Mouse (Mus musculus): ENCODE data around the gene Cep89. TPM values are rescaled to one million over a fixed set of nuclear protein-coding genes. Genes with fewer than 3 reads are reported as not detected.

Gene Cep89
- polyA plus RNA-seq, 1 experiment from 2014 or later: 52.3 TPM

- Histone ChIP-seq H3K4me1 (no peaks in the 10 kb centered on the region), H3K27me3 (no peaks in the 10 kb centered on the region), H3K9me3 (replicated peaks) (no peaks in the 10 kb centered on the region), H3K4me3 (no peak overlapping the region), H3K27ac (no peak overlapping the region), H3K4me2 (no peak overlapping the region), H3K9ac (no peak overlapping the region), H3K36me3 (ENCODE audit: poor library complexity, severe bottlenecking) (no peaks in the 10 kb centered on the region)
- WGBS: 84% methylated on average over 4 of the region's 4 CpGs
- ATAC-seq: no peak
Measured at GRCm38 (mm10) chr7:35456091-35456814, 59.4 kb downstream of the Cep89 start.

- no peak overlapping the region for H3K4me2 ChIP-seq
- 85% methylated on average over 4 of the region's 4 CpGs for WGBS
- H3K9ac ChIP-seq: no peak overlapping the region
- H3K4me1 ChIP-seq: no peaks in the 10 kb centered on the region
- no peak overlapping the region for H3K4me3 ChIP-seq
- no peak for ATAC-seq
- no peak overlapping the region for H3K27ac ChIP-seq
- H3K36me3 ChIP-seq (ENCODE audit: poor library complexity, severe bottlenecking): no peaks in the 10 kb centered on the region
- no peaks in the 10 kb centered on the region for H3K27me3 ChIP-seq
- no peaks in the 10 kb centered on the region for H3K9me3 ChIP-seq (replicated peaks)
Measured at GRCm38 (mm10) chr7:35460971-35461370, 64.1 kb downstream of the Cep89 start.

- Histone ChIP-seq H3K27ac (no peak overlapping the region), H3K4me2 (no peak overlapping the region), H3K36me3 (ENCODE audit: poor library complexity, severe bottlenecking) (no peaks in the 10 kb centered on the region), H3K4me1 (no peaks in the 10 kb centered on the region), H3K9ac (no peak overlapping the region), H3K27me3 (no peaks in the 10 kb centered on the region), H3K4me3 (no peak overlapping the region), H3K9me3 (replicated peaks) (no peaks in the 10 kb centered on the region)
- ATAC-seq: no peak
- 97% methylated on average over 5 of the region's 5 CpGs for WGBS
Measured at GRCm38 (mm10) chr7:35465027-35465426, 68.2 kb downstream of the Cep89 start.

GRCm38 (mm10) chr7:35467856-35468255, 71.0 kb downstream of the Cep89 start:
- Histone ChIP-seq H3K4me2 (no peak overlapping the region), H3K9me3 (replicated peaks) (no peaks in the 10 kb centered on the region), H3K27ac (no peak overlapping the region), H3K27me3 (no peaks in the 10 kb centered on the region), H3K36me3 (ENCODE audit: poor library complexity, severe bottlenecking) (no peaks in the 10 kb centered on the region), H3K9ac (no peak overlapping the region), H3K4me1 (no peaks in the 10 kb centered on the region), H3K4me3 (no peak overlapping the region)
- no peak for ATAC-seq
- WGBS: 77% methylated on average over 2 of the region's 2 CpGs

- Histone ChIP-seq H3K9me3 (replicated peaks) (no peaks in the 10 kb centered on the region), H3K27me3 (no peaks in the 10 kb centered on the region), H3K4me2 (no peak overlapping the region), H3K27ac (no peak overlapping the region), H3K36me3 (ENCODE audit: poor library complexity, severe bottlenecking) (no peaks in the 10 kb centered on the region), H3K9ac (no peak overlapping the region), H3K4me3 (no peak overlapping the region), H3K4me1 (no peaks in the 10 kb centered on the region)
- no peak for ATAC-seq
- WGBS: 56% methylated on average over 4 of the region's 4 CpGs
Measured at GRCm38 (mm10) chr7:35470794-35471193, 74.0 kb downstream of the Cep89 start.

- H3K36me3 ChIP-seq (ENCODE audit: poor library complexity, severe bottlenecking): no peaks in the 10 kb centered on the region
- ATAC-seq: no peak
- 78% methylated on average over 2 of the region's 2 CpGs for whole genome bisulfite sequencing
Measured at GRCm38 (mm10) chr7:35476457-35476856, 79.6 kb downstream of the Cep89 start.

DNA sequence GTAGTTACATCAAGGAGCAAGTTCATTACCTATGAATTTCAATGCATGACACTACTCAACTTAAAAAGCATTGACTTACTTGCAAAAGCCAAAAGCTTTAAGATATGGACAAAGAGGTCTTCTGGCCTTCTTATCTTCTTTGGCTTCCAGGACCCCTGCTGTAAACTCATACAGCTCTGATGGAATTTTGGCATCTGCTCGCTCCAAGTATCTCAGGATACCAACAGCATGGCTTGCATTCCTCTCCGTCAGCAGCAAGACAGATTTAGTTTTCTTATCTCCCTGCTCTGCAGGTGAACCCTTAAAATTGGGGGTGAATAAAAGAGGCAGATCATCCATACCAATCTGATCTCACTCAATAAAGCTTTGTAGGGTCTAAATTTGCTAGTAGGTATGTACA, 88.3 kb downstream of the Cep89 start:
- H3K4me2 ChIP-seq: no peak overlapping the region
- H3K4me1 ChIP-seq: no peaks in the 10 kb centered on the region
- H3K36me3 ChIP-seq (ENCODE audit: poor library complexity, severe bottlenecking): no peaks in the 10 kb centered on the region
- H3K27ac ChIP-seq: no peak overlapping the region
- H3K27me3 ChIP-seq: no peaks in the 10 kb centered on the region
- no peak overlapping the region for H3K4me3 ChIP-seq
- WGBS: 89% methylated on average over 2 of the region's 2 CpGs
- no peak for ATAC-seq
- H3K9ac ChIP-seq: no peak overlapping the region
- H3K9me3 ChIP-seq (replicated peaks): no peaks in the 10 kb centered on the region

More at GRCm38 (mm10) chr7:35476457-35476856, 79.6 kb downstream of the Cep89 start:
- Histone ChIP-seq H3K9me3 (replicated peaks) (no peaks in the 10 kb centered on the region), H3K4me2 (no peak overlapping the region), H3K4me3 (no peak overlapping the region), H3K4me1 (no peaks in the 10 kb centered on the region), H3K9ac (no peak overlapping the region), H3K27me3 (no peaks in the 10 kb centered on the region), H3K27ac (no peak overlapping the region)

DNA sequence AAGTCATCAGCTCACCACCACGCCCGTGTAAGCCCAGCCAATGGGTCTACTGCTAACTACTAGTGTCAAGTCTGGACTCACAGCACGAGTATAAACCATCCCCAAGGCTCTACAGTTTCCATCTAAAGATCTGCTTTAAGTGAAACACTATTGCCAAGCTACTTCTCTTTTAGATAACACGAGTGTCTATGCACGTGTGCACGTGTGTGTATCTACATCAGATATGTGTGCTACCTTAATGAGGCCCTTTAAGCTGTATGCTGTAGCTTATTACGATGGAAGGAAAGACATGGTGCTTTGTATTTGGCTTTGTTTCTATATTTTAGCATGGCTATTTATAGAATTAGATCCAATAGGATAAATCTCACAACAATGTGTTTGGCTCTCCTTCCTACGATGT, 89.7 kb downstream of the Cep89 start:
- H3K27ac ChIP-seq: no peak overlapping the region
- H3K36me3 ChIP-seq (ENCODE audit: poor library complexity, severe bottlenecking): no peaks in the 10 kb centered on the region
- no peak for ATAC-seq
- no peaks in the 10 kb centered on the region for H3K4me1 ChIP-seq
- no peaks in the 10 kb centered on the region for H3K27me3 ChIP-seq
- no peak overlapping the region for H3K4me2 ChIP-seq
- H3K9ac ChIP-seq: no peak overlapping the region
- no peak overlapping the region for H3K4me3 ChIP-seq
- WGBS: 85% methylated on average over 8 of the region's 8 CpGs
- no peaks in the 10 kb centered on the region for H3K9me3 ChIP-seq (replicated peaks)

Other genes starting within 250 kb of the Cep89 start
- gene Slc7a10, start 210.7 kb upstream of the Cep89 start, polyA plus RNA-seq (2015; fragmentation: Nextera tagmentation; extraction: Ambion mirVana): 2.5 and 2.6 TPM in 2 replicates
- 23.7 and 24.1 TPM in 2 replicates for gene Lrp3, start 181.5 kb upstream of the Cep89 start, polyA plus RNA-seq (2015; fragmentation: Nextera tagmentation; extraction: Ambion mirVana)
- gene Gpatch1, start 78.6 kb upstream of the Cep89 start, polyA plus RNA-seq (2015; fragmentation: Nextera tagmentation; extraction: Ambion mirVana): 19.3 and 19.5 TPM in 2 replicates
- gene Rhpn2, start 62.9 kb upstream of the Cep89 start, polyA plus RNA-seq (2015; fragmentation: Nextera tagmentation; extraction: Ambion mirVana): 1.1 and 1.3 TPM in 2 replicates
- 27.8 and 28.2 TPM in 2 replicates for gene Faap24, start 199 bp upstream of the Cep89 start, polyA plus RNA-seq (2015; fragmentation: Nextera tagmentation; extraction: Ambion mirVana)
- 0.18 TPM in 1 of 2 replicates, not detected in the other for gene Slc7a9, start 51.8 kb downstream of the Cep89 start, polyA plus RNA-seq (2015; fragmentation: Nextera tagmentation; extraction: Ambion mirVana)
- gene Tdrd12, start 140.7 kb downstream of the Cep89 start, polyA plus RNA-seq (2015; fragmentation: Nextera tagmentation; extraction: Ambion mirVana): 0.36 and 0.37 TPM in 2 replicates
- gene Nudt19, start 159.3 kb downstream of the Cep89 start, polyA plus RNA-seq (2015; fragmentation: Nextera tagmentation; extraction: Ambion mirVana): 67.4 and 70.9 TPM in 2 replicates
- gene Rgs9bp, start 188.5 kb downstream of the Cep89 start, polyA plus RNA-seq (2015; fragmentation: Nextera tagmentation; extraction: Ambion mirVana): 0.03 TPM in 2 replicates
- 29.7 and 30.8 TPM in 2 replicates for gene Ankrd27, start 189.2 kb downstream of the Cep89 start, polyA plus RNA-seq (2015; fragmentation: Nextera tagmentation; extraction: Ambion mirVana)

All from forebrain, embryonic 13.5 days (tissue).